Mouse (Mus musculus): ENCODE results near the gene Nmb. TPM values are rescaled to one million over a fixed set of nuclear protein-coding genes. Genes with fewer than 3 reads are reported as not detected.
A peak's percentile ranks its signal among the peaks of the same experiment; 100 is the strongest.

Gene Nmb
- total and polyA plus RNA-seq, 3 experiments, result 0.93 to 1.5 (median 1.4) TPM

DNA sequence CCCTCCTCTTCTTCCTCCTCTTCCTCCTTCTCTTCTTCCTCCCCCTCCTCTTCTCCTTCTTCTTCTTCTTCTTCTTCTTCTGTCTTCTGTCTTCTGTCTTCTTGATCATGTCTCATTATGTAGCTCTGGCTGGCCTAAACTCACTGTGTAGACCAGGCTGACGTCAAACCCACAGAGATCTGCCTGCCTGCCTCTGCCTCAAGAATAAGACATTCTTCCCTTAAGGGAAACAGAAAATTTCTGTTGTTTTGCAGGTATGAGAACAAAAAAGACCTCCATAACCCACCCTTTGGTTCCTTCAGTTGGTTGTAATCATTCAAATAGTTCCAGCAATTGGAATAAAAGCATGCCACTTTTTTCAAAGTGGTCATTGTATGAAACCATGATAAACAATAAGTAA lies 40.7 kb downstream of the Nmb start:
- Histone ChIP-seq H3K36me3 (replicated peaks) (peaks cover 41% of the 10 kb centered on the region), H3K9me3 (replicated peaks) (no peaks in the 10 kb centered on the region), H3K27me3 (ENCODE audit: insufficient read depth, low read length) (no peaks in the 10 kb centered on the region), H3K4me3 (ENCODE audit: low read depth, low read length) (no peak overlapping the region), H3K4me1 (ENCODE audit: insufficient read depth, low read depth, low read length) (peaks cover 35% of the 10 kb centered on the region)
- ATAC-seq (ENCODE audit: extremely low read depth, insufficient number of reproducible peaks, low FRiP score, poor library complexity, severe bottlenecking), result no peak
- DNase-seq (ENCODE audit: low spot score), result no peak
- TF ChIP-seq POLR2AphosphoS5 (IDR thresholded peaks at IDR 0.05; ENCODE audit: insufficient replicate concordance, low read depth, low read length) (no peak), GATA2 (IDR thresholded peaks at IDR 0.05; ENCODE audit: borderline replicate concordance, low read depth, low read length) (no peak), TAL1 (conservative IDR thresholded peaks at IDR 0.05; ENCODE audit: low read depth, low read length) (no peak), GATA1 (IDR thresholded peaks at IDR 0.05; ENCODE audit: borderline replicate concordance, low read length) (no peak), CTCF (IDR thresholded peaks at IDR 0.05; ENCODE audit: low read depth, low read length) (no peak)

DNA sequence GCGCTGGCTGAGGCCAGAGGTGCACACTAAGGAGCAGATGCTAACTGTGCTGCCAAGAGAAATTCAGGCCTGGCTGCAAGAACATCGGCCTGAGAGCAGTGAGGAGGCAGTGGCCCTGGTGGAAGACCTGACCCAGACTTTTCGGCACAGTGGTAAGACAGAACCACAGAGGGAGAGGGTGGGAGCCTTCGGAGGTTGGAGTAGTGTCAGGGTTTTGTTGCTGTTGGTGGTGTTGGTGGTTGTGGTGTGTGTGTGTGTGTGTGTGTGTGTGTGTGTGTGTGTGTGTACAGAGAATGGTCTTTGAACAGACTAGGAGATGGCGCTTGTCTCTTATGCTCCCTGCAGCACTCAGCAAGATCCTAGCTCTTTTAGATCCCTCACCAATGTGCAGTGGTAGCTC lies 41.4 kb downstream of the Nmb start:
- no peaks in the 10 kb centered on the region for H3K9me3 ChIP-seq (replicated peaks)
- H3K27me3 ChIP-seq (ENCODE audit: insufficient read depth, low read length), result no peaks in the 10 kb centered on the region
- no peak for DNase-seq (ENCODE audit: low spot score)
- peaks cover 35% of the 10 kb centered on the region for H3K4me1 ChIP-seq (ENCODE audit: insufficient read depth, low read depth, low read length)
- TF ChIP-seq TAL1 (conservative IDR thresholded peaks at IDR 0.05; ENCODE audit: low read depth, low read length) (no peak), GATA1 (IDR thresholded peaks at IDR 0.05; ENCODE audit: borderline replicate concordance, low read length) (no peak), CTCF (IDR thresholded peaks at IDR 0.05; ENCODE audit: low read depth, low read length) (no peak), POLR2AphosphoS5 (IDR thresholded peaks at IDR 0.05; ENCODE audit: insufficient replicate concordance, low read depth, low read length) (no peak), GATA2 (IDR thresholded peaks at IDR 0.05; ENCODE audit: borderline replicate concordance, low read depth, low read length) (no peak)
- ATAC-seq (ENCODE audit: extremely low read depth, insufficient number of reproducible peaks, low FRiP score, poor library complexity, severe bottlenecking), result no peak
- H3K4me3 ChIP-seq (ENCODE audit: low read depth, low read length), result no peak overlapping the region
- H3K36me3 ChIP-seq (replicated peaks), result peaks cover 36% of the 10 kb centered on the region

DNA sequence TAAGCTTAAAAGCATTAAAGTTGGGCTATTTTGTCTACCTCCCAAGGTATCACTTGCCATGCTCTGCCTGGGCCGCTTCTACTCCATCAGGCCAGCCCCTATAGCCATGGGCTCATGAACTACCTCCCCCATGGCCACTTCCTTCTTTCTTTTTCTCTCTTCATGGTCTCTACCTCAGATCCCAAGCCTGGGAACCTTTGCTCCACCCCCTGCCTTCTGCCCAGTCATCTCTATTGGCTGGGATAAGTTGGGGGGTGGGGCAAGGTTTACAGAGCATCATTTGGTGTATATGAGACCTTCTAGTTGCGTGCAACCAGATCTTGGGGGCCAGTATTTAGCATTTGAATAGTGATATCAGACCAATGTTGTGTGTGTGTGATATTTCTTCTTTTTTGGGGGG lies 42.4 kb downstream of the Nmb start:
- Histone ChIP-seq H3K27me3 (ENCODE audit: insufficient read depth, low read length) (no peaks in the 10 kb centered on the region), H3K36me3 (replicated peaks) (peaks cover 29% of the 10 kb centered on the region), H3K9me3 (replicated peaks) (no peaks in the 10 kb centered on the region), H3K4me3 (ENCODE audit: low read depth, low read length) (no peak overlapping the region), H3K4me1 (ENCODE audit: insufficient read depth, low read depth, low read length) (peaks cover 35% of the 10 kb centered on the region)
- ATAC-seq (ENCODE audit: extremely low read depth, insufficient number of reproducible peaks, low FRiP score, poor library complexity, severe bottlenecking), result no peak
- DNase-seq (ENCODE audit: low spot score), result no peak
- no peak for TF ChIP-seq TAL1 (conservative IDR thresholded peaks at IDR 0.05; ENCODE audit: low read depth, low read length)

DNA sequence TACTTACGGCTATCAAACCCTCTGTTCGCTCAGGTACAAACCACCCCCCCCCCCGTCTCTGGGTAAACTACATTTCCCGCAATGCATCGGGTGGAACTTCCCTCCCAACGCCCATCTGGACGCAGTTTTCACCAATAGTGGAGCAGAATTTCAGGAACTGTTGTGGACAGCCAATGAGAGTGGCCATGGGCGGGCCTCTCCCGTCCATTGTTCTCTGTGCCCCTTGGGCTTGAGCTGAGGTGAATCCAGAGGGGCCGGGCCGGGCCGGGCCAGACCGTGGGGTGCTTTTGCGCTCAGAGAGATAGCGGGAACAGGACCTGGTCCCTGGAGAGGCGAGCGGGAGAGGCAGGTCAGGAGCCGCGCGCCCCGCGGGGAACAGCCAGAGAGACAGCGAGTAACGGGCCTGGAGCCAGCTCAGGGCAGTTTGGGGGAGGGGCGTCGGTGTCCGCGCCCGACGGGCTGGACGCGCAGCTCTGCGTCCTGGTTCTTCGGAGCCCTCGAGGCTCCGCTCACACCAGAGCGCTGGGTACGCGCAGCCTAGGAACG lies 44.1 kb downstream of the Nmb start, which contains the start of gene Zscan2:
Zscan2 (plus strand) TSS at position 192 of the 546 bp plus-strand sequence.
- DNase-seq (ENCODE audit: low spot score) (peak; percentile 98), ATAC-seq (ENCODE audit: extremely low read depth, insufficient number of reproducible peaks, low FRiP score, poor library complexity, severe bottlenecking) (peak; percentile 92)
- peaks cover 22% of the 10 kb centered on the region for H3K36me3 ChIP-seq (replicated peaks)
- no peaks in the 10 kb centered on the region for H3K27me3 ChIP-seq (ENCODE audit: insufficient read depth, low read length)
- peak within 1 kb of the TSS; percentile 91 for H3K4me3 ChIP-seq (ENCODE audit: low read depth, low read length)
- TF ChIP-seq POLR2AphosphoS5 (IDR thresholded peaks at IDR 0.05; ENCODE audit: insufficient replicate concordance, low read depth, low read length) (no peak), GATA2 (IDR thresholded peaks at IDR 0.05; ENCODE audit: borderline replicate concordance, low read depth, low read length) (no peak), GATA1 (IDR thresholded peaks at IDR 0.05; ENCODE audit: borderline replicate concordance, low read length) (no peak), CTCF (IDR thresholded peaks at IDR 0.05; ENCODE audit: low read depth, low read length) (no peak), TAL1 (conservative IDR thresholded peaks at IDR 0.05; ENCODE audit: low read depth, low read length) (no peak)
- H3K4me1 ChIP-seq (ENCODE audit: insufficient read depth, low read depth, low read length), result peaks cover 36% of the 10 kb centered on the region
- no peaks in the 10 kb centered on the region for H3K9me3 ChIP-seq (replicated peaks)

DNA sequence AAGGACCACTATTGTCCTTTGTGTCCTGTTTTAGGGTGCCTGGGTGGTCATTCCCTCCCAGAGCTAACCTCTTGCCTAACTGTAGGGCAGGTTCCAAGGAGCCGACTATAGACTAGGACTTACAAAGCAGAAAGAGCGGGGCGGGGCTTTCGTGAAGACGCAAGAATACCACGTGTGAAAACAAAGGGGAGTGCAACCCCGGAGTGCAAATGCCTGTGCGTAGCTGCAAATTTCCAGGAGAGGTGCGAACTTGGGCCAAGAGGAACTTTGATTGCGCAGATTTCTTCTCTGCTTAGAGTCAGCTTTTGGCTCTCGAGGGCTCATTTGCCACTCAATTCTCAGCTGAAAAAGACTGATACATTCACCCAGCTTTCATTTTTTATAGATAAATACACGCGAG lies 44.6 kb downstream of the Nmb start:
- Histone ChIP-seq H3K4me3 (ENCODE audit: low read depth, low read length) (peak overlapping the region; percentile 91), H3K36me3 (replicated peaks) (peaks cover 16% of the 10 kb centered on the region), H3K27me3 (ENCODE audit: insufficient read depth, low read length) (no peaks in the 10 kb centered on the region), H3K4me1 (ENCODE audit: insufficient read depth, low read depth, low read length) (peaks cover 34% of the 10 kb centered on the region), H3K9me3 (replicated peaks) (no peaks in the 10 kb centered on the region)
- TF ChIP-seq GATA1 (IDR thresholded peaks at IDR 0.05; ENCODE audit: borderline replicate concordance, low read length) (no peak), CTCF (IDR thresholded peaks at IDR 0.05; ENCODE audit: low read depth, low read length) (no peak)
- peak; percentile 40 for DNase-seq (ENCODE audit: low spot score)
- ATAC-seq (ENCODE audit: extremely low read depth, insufficient number of reproducible peaks, low FRiP score, poor library complexity, severe bottlenecking), result no peak

DNA sequence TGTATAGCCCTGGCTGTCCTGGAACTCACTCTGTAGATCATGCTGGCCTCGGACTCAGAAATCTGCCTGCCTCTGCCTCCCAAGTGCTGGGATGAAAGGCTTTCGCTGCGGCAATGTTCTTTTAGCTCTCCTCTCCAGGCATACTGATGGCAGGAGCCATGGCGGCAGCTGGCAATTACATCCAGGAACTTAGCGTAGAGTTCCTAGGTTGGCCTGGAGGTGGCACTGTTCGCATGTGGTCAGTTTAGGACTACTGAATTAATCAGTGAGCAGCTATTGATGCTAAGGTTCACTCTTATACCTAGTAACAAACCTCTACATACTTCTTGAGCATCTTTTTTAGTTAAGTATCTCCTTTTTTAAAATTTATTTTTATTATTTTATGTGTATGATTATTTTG lies 47.7 kb downstream of the Nmb start:
- 0 out of 2 replicates have a peak, but pooled peaks have one; percentile 41 for ATAC-seq (ENCODE audit: extremely low read depth, insufficient number of reproducible peaks, low FRiP score, poor library complexity, severe bottlenecking)
- H3K27me3 ChIP-seq (ENCODE audit: insufficient read depth, low read length), result no peaks in the 10 kb centered on the region
- H3K36me3 ChIP-seq (replicated peaks), result no peaks in the 10 kb centered on the region
- peaks cover 4% of the 10 kb centered on the region for H3K9me3 ChIP-seq (replicated peaks)
- peaks cover 26% of the 10 kb centered on the region for H3K4me1 ChIP-seq (ENCODE audit: insufficient read depth, low read depth, low read length)
- DNase-seq (ENCODE audit: low spot score), result peak; percentile 56
- no peak overlapping the region; the same call in 1 of the 2 replicates for H3K4me3 ChIP-seq (ENCODE audit: low read depth, low read length)
- no peak for TF ChIP-seq POLR2AphosphoS5 (IDR thresholded peaks at IDR 0.05; ENCODE audit: insufficient replicate concordance, low read depth, low read length)
- TF ChIP-seq GATA2 (IDR thresholded peaks at IDR 0.05; ENCODE audit: borderline replicate concordance, low read depth, low read length), result no peak
- no peak for TF ChIP-seq TAL1 (conservative IDR thresholded peaks at IDR 0.05; ENCODE audit: low read depth, low read length)
- TF ChIP-seq CTCF (IDR thresholded peaks at IDR 0.05; ENCODE audit: low read depth, low read length), result peak; percentile 76
- no peak for TF ChIP-seq GATA1 (IDR thresholded peaks at IDR 0.05; ENCODE audit: borderline replicate concordance, low read length)

DNA sequence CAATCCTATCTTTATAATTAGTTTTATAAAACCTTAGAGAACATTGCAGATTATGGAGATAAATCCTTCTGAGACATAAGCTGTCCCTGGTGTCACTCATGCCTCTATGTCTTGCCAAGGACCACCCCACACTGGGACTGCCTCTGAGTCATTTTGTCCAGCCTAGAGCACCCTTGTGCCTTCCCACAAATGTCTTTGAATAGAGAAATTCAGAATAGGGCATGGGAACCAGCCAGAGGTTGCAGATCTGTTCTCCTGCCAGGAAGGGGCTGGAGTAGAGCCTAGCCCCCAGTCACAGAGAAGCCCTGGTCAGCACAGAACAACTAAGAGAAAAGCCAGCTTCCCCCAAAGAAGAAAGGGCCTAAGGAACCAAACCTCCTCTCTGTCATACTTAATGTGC lies 49.6 kb downstream of the Nmb start:
- no peak for DNase-seq (ENCODE audit: low spot score)
- Histone ChIP-seq H3K4me3 (ENCODE audit: low read depth, low read length) (no peak overlapping the region), H3K9me3 (replicated peaks) (peaks cover 4% of the 10 kb centered on the region), H3K27me3 (ENCODE audit: insufficient read depth, low read length) (0 out of 2 replicates have a peak, but pooled peaks cover 2% of the 10 kb centered on the region), H3K36me3 (replicated peaks) (no peaks in the 10 kb centered on the region), H3K4me1 (ENCODE audit: insufficient read depth, low read depth, low read length) (peaks cover 14% of the 10 kb centered on the region)
- no peak for TF ChIP-seq GATA1 (IDR thresholded peaks at IDR 0.05; ENCODE audit: borderline replicate concordance, low read length)
- no peak for TF ChIP-seq POLR2AphosphoS5 (IDR thresholded peaks at IDR 0.05; ENCODE audit: insufficient replicate concordance, low read depth, low read length)
- no peak for TF ChIP-seq CTCF (IDR thresholded peaks at IDR 0.05; ENCODE audit: low read depth, low read length)
- TF ChIP-seq TAL1 (conservative IDR thresholded peaks at IDR 0.05; ENCODE audit: low read depth, low read length), result no peak
- no peak for TF ChIP-seq GATA2 (IDR thresholded peaks at IDR 0.05; ENCODE audit: borderline replicate concordance, low read depth, low read length)
- no peak for ATAC-seq (ENCODE audit: extremely low read depth, insufficient number of reproducible peaks, low FRiP score, poor library complexity, severe bottlenecking)

Measured in G1E (cell line).